Mouse (Mus musculus) kidney, adult 2 months (tissue): ENCODE data around the gene Abhd2.

Experiments
- CTCF ChIP-seq: fragments of 200-500 bp; conservative IDR thresholded peaks from 2 replicates; pipeline ENCODE4 v1.5.1; 2011; ENCODE audit warnings: low read depth, mild to moderate bottlenecking, control low read depth, low read length, moderate library complexity, mixed read lengths; ENCODE audit not compliant: insufficient read depth, insufficient read length
- POLR2A ChIP-seq: fragments of 200-500 bp; IDR thresholded peaks from one replicate; pipeline ENCODE4 v1.6.1; 2011; ENCODE audit warnings: low read depth, low read length, control low read depth

- TF ChIP-seq POLR2A (no peak), CTCF (no peak)
Measured at GRCm38 (mm10) chr7:79226172-79226571, 46.8 kb upstream of the Abhd2 start.
